Mouse (Mus musculus) heart, embryonic 11.5 days (tissue): Measurements from ENCODE around the gene Mad2l1bp. TPM values are rescaled to one million over a fixed set of nuclear protein-coding genes. Genes with fewer than 3 reads are reported as not detected.

Experiments
- ATAC-seq: fragments of 200-750 bp; cut with Nextera tagmentation; replicated peaks from 2 replicates; pipeline ENCODE4 v1.8.0; 2017; ENCODE audit warnings: moderate library complexity; ENCODE audit not compliant: insufficient number of reproducible peaks, low FRiP score, low TSS enrichment
- H3K27ac ChIP-seq: fragments of 300-500 bp; sonication (generic); 2 replicates; pipeline ENCODE4 v1.5.1; 2014; ENCODE audit warnings: mild to moderate bottlenecking, low read depth, low read length
- H3K27me3 ChIP-seq: fragments of 300-500 bp; sonication (generic); 2 replicates; pipeline ENCODE4 v1.6.1; 2014; ENCODE audit warnings: mild to moderate bottlenecking, low read length, mixed read lengths; ENCODE audit not compliant: control insufficient read depth, insufficient read depth
- H3K36me3 ChIP-seq: fragments of 300-500 bp; sonication (generic); 2 replicates; pipeline ENCODE4 v1.6.1; 2014; ENCODE audit warnings: mild to moderate bottlenecking, low read length, moderate library complexity, mixed read lengths; ENCODE audit not compliant: control insufficient read depth, insufficient read depth
- H3K4me1 ChIP-seq: fragments of 300-500 bp; sonication (generic); 2 replicates; pipeline ENCODE4 v1.6.1; 2014; ENCODE audit warnings: low read length; ENCODE audit not compliant: control insufficient read depth, insufficient read depth
- H3K4me2 ChIP-seq: fragments of 300-500 bp; sonication (generic); 2 replicates; pipeline ENCODE4 v1.6.1; 2014; ENCODE audit warnings: mild to moderate bottlenecking, moderate library complexity
- H3K4me3 ChIP-seq: fragments of 300-500 bp; sonication (generic); 2 replicates; pipeline ENCODE4 v1.5.1; 2014; ENCODE audit warnings: low read depth, low read length
- H3K9ac ChIP-seq: fragments of 300-500 bp; sonication (generic); 2 replicates; pipeline ENCODE4 v1.6.1; 2014; ENCODE audit warnings: mild to moderate bottlenecking, low read depth, low read length, moderate library complexity
- H3K9me3 ChIP-seq: fragments of 300-500 bp; sonication (generic); replicated peaks from 2 replicates; pipeline ENCODE4 v1.6.1; 2016; ENCODE audit warnings: low read length; ENCODE audit not compliant: control insufficient read depth
- WGBS: fragments of 180-500 bp; shearing (Covaris S2); extraction: QIAGEN DNeasy Blood & Tissue Kit; methylation state at CpG from one replicate; pipeline ENCODE4 v1.1.7; 2014; ENCODE audit not compliant: insufficient replicate concordance; 5-methylcytosine and 5-hydroxymethylcytosine counted together
- polyA plus RNA-seq: library from polyadenylated mRNA; unstranded; fragments of >200 nt; fragmentation: Nextera tagmentation; extraction: Ambion mirVana; gene quantifications from 2 replicates; pipeline ENCODE4 v1.2.1, GENCODE M21; 2014

Gene Mad2l1bp
- polyA plus RNA-seq, 1 experiment from 2014 or later, result 39.8 TPM

DNA sequence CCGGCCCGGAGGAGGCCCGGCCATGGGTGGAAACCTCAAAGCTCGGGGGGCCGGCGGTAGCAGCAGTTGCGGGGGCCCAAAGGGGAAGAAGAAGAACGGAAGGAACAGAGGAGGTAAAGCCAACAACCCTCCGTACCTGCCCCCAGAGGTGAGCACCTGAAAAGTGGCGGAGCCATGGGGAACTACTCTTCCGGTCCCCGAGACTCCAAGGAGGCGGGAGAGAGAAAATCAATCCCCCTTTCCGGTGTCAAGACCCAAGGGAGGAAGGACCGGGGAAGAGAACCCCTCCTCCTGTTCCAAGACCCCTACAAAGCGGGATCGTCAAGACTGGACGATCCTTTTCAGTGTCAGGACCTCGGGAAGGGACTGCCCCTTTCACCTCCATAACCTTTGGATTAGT, 7.8 kb upstream of the Mad2l1bp start:
- Histone ChIP-seq H3K4me3 (peak overlapping the region; percentile 63), H3K4me2 (peak overlapping the region; percentile 80), H3K27me3 (no peaks in the 10 kb centered on the region), H3K9me3 (no peaks in the 10 kb centered on the region), H3K9ac (peak overlapping the region; percentile 87), H3K4me1 (peaks cover 24% of the 10 kb centered on the region), H3K27ac (peak overlapping the region; percentile 67), H3K36me3 (peaks cover 20% of the 10 kb centered on the region)
- no peak for ATAC-seq
- WGBS, result under 1% methylated on average over 18 of the region's 19 CpGs

DNA sequence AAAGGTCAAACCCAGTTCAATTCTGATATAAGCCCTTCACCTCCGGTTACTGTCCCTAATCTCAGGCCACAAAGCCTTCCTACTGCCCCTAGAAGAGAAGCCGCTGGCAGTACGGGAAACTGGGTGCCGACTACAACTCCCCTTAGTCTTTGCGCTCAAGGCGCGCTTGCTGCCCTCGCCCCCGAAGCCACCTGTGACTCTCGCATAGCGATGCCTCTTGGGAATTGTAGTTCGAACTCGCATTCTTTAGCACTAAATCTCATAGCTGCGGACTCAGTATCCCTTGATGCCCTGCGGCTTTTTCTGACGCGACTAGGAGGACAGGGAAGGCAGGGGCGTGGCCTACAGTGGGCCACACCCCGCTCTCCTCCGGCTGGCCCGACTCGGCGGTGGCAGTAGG, 7.3 kb upstream of the Mad2l1bp start, which contains the start of gene Gtpbp2:
Gtpbp2 (plus strand) TSS at position 347 of the 400 bp plus-strand sequence.
- Histone ChIP-seq H3K4me2 (peak within 1 kb of the TSS; percentile 84), H3K27me3 (no peaks in the 10 kb centered on the region), H3K9me3 (no peaks in the 10 kb centered on the region), H3K4me1 (peaks cover 24% of the 10 kb centered on the region), H3K27ac (peak within 1 kb of the TSS; percentile 91), H3K4me3 (peak within 1 kb of the TSS; percentile 63), H3K9ac (peak within 1 kb of the TSS; percentile 87), H3K36me3 (peaks cover 15% of the 10 kb centered on the region)
- peak; percentile 87 for ATAC-seq
- WGBS, result under 1% methylated on average over 23 of the region's 23 CpGs

DNA sequence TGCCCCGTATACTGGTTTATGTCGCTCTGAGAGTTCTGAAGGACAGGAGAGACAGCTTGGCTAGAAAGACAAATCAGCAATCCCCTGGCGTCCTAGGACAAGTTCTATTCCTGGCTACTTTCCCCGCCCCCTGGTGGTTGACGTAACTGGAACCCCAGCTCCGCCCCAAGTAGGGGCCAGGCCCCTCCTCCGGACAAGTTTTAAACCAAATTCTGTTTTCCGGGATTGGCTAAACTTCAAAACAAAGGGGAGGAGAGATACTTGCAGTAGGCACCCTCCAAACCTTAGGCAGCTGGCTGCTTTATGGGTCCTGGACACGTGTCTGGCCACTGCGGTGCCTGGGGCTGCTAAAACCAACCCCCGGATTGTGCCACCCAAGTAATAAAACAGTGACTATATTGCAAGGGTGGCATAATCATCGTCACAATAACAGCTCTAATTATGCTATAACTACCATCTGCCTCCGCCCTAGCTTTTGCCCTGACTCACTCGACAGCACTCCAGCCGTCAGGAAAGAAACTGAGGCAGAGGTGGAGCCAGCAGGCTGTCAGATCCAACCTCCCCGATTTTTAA, 6.8 kb upstream of the Mad2l1bp start:
- Histone ChIP-seq H3K4me1 (peaks cover 24% of the 10 kb centered on the region), H3K36me3 (peaks cover 10% of the 10 kb centered on the region), H3K4me3 (peak overlapping the region; percentile 63), H3K9me3 (no peaks in the 10 kb centered on the region), H3K27me3 (no peaks in the 10 kb centered on the region), H3K4me2 (peak overlapping the region; percentile 84), H3K9ac (peak overlapping the region; percentile 71), H3K27ac (peak overlapping the region; percentile 91)
- WGBS, result 0% methylated on average over 16 of the region's 16 CpGs
- ATAC-seq, result peak; percentile 77

DNA sequence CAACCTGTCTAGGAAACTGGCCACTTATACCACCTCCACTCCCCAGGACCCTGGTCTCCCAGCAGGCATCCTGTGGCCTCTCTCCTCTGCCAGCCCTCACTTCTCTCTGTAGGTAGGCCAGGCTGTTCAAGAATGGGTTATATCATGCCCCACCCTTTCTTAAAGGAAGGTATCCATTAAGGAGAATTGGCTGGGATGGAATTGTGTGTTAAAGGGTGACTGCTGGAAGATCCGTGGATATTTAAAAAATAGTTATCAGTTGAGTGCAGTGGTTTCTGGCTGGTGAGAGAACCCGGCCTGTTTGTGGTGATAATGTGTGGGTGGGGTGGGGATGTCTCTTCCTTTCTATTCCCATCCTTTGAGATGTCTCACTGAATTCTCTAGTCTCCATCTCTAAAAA, 5.9 kb upstream of the Mad2l1bp start:
- Histone ChIP-seq H3K27ac (peak overlapping the region; percentile 91), H3K4me1 (peaks cover 24% of the 10 kb centered on the region), H3K9me3 (no peaks in the 10 kb centered on the region), H3K36me3 (peaks cover under 1% of the 10 kb centered on the region; the same call in 1 of the 2 replicates), H3K9ac (peak overlapping the region; percentile 71), H3K4me2 (peak overlapping the region; percentile 84), H3K4me3 (peak overlapping the region; percentile 63), H3K27me3 (no peaks in the 10 kb centered on the region)
- 31% methylated on average over 2 of the region's 2 CpGs for WGBS
- ATAC-seq, result no peak

DNA sequence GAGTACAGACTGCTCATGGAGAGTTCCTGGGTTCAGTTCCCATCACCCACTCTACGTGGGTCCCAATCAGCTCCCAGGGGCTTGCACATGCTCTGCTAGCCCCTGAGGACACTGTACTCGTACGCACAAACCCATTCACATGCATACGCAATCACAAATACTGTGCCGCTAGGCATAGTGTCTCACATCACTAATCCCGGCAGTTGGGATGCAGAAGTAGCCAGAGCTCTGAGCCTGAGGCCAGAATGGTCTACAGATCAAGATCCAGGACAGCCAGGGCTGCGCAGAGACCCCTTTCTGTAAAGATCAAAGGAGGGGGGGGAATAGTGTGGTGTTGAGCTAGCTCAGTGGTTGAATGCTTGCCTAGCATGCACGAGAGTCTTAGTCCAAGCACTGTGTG, 3.8 kb upstream of the Mad2l1bp start:
- Histone ChIP-seq H3K4me2 (no peak overlapping the region), H3K4me1 (peaks cover 19% of the 10 kb centered on the region), H3K27me3 (no peaks in the 10 kb centered on the region), H3K36me3 (no peaks in the 10 kb centered on the region), H3K4me3 (no peak overlapping the region), H3K9me3 (no peaks in the 10 kb centered on the region), H3K27ac (no peak overlapping the region), H3K9ac (no peak overlapping the region)
- WGBS, result 90% methylated on average over 8 of the region's 8 CpGs
- no peak for ATAC-seq

DNA sequence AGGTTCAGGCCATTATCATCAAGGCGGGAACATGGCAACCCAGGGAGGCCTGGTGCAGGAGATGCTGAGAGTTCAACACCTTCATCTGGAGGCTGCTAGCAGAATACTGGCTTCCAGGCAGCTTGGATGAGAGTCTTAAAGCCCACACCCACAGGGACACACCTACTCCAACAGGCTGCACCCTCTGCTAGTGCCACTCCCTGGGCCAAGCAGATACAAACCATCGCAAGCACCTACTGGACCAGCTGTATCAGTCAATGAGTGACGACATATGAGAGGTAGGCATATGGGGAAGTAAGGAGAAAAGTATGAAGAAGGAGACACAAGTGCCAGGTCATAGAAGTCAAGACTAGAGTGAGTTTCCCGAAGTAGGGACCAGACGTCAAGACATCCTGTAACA, 3.3 kb upstream of the Mad2l1bp start:
- 75% methylated on average over 5 of the region's 5 CpGs for WGBS
- Histone ChIP-seq H3K4me1 (peaks cover 14% of the 10 kb centered on the region), H3K9me3 (no peaks in the 10 kb centered on the region), H3K4me2 (peak overlapping the region; percentile 11; the same call in 1 of the 2 replicates), H3K4me3 (no peak overlapping the region), H3K27me3 (no peaks in the 10 kb centered on the region), H3K27ac (peak overlapping the region; percentile 22), H3K36me3 (no peaks in the 10 kb centered on the region), H3K9ac (no peak overlapping the region)
- peak; percentile 41; the same call in 1 of the 2 replicates for ATAC-seq

DNA sequence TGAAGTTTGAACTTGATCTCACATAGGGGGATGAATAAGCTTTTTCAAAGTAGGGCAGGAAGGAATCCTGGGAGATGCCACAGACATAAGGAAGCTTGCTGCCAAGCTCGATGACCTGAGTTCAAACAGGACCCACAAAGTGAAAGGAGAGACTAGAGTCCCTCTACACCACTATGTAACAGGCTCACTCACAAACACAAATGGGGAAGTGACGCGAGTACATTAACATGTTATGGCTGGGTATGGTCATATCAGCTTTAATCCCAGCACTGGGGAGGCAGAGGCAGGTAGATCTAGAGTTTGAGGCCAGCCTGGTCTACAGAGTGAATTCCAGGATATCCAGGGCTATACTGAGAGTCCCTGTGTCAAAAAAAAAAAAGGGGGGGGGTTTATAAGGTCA, 983 bp upstream of the Mad2l1bp start:
- Histone ChIP-seq H3K27me3 (no peaks in the 10 kb centered on the region), H3K36me3 (no peaks in the 10 kb centered on the region), H3K27ac (no peak overlapping the region), H3K9ac (no peak overlapping the region), H3K9me3 (no peaks in the 10 kb centered on the region), H3K4me2 (no peak overlapping the region), H3K4me3 (no peak overlapping the region), H3K4me1 (peaks cover 6% of the 10 kb centered on the region)
- 86% methylated on average over 3 of the region's 3 CpGs for WGBS
- ATAC-seq, result no peak

DNA sequence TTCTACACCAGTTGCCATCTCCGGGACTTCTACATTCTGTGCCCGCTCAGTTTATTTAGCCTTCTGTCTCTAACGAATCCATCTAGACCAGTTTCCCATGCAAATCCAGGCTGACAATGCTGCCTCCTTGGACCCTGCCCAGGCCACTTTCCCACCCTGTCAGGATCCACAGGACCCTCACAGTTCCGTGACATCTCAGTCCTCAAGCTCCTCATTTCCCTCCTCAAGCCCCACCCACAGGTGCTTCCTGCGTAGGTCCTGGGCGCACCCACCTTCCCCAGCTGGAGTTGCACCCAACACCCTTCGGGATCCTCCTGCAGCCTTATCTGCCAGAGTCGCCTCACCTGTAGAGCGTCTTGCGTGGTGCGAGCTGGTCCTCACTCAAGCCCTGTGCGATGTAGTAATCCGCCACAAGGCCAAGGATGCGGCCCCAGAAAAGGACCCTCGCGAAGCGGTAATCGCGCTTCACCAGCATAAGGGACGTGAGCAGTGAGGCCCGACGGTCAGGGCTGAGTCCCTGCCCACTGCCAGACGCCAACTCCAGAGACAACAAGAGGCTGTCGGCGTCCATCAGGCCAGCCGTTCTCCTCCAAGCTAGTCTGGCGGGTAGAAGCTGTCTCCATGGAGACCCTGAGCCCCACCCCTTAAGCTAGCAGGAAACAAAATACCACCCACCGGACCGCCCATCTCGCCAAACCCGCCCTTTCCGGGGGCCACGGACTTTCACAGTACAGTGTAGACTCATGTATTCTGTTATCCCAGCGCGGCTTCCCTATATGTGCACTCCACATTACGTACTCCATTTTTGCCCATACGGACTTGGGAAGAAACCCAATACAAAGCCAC, 9.6 kb downstream of the Mad2l1bp start, which contains the start of gene Rsph9:
Rsph9 (minus strand) TSS at position 639 of the 846 bp plus-strand sequence.
- H3K4me1 ChIP-seq, result peaks cover 15% of the 10 kb centered on the region
- no peaks in the 10 kb centered on the region for H3K27me3 ChIP-seq
- H3K4me2 ChIP-seq, result peak within 1 kb of the TSS; percentile 87
- 8% methylated on average over 37 of the region's 37 CpGs for WGBS
- peaks cover 12% of the 10 kb centered on the region for H3K36me3 ChIP-seq
- peak within 1 kb of the TSS; percentile 47 for H3K9ac ChIP-seq
- H3K9me3 ChIP-seq, result no peaks in the 10 kb centered on the region
- peak within 1 kb of the TSS; percentile 41 for H3K4me3 ChIP-seq
- peak; percentile 87 for ATAC-seq
- 0 out of 2 replicates have a peak within 1 kb of the TSS, but pooled peaks have one; percentile 35 for H3K27ac ChIP-seq
